Mouse (Mus musculus) myocyte (in vitro differentiated cells): ENCODE measurements at regions not wholly inside any gene's neighbourhood (a gene's known extent, or its start where the extent isn't known, plus 50 kb on each side); places are given as distances from the start of the nearest gene placed in this dataset.

Experiments used
- CEBPB ChIP-seq: IDR thresholded peaks from 2 replicates; pipeline ENCODE4 v1.6.1; 2011; ENCODE audit warnings: mild to moderate bottlenecking, moderate library complexity; ENCODE audit not compliant: poor library complexity, insufficient read depth, severe bottlenecking
- POLR2A ChIP-seq: IDR thresholded peaks from one replicate; pipeline ENCODE4 v1.6.1; 2011; ENCODE audit warnings: low read depth, mild to moderate bottlenecking, control low read depth, moderate library complexity; ENCODE audit not compliant: insufficient read length
- TCF12 ChIP-seq: IDR thresholded peaks from one replicate; pipeline ENCODE4 v1.6.1; 2011; ENCODE audit warnings: mild to moderate bottlenecking, control low read depth; ENCODE audit not compliant: poor library complexity, insufficient read depth, severe bottlenecking

- no peak for TF ChIP-seq POLR2A
- no peak for TF ChIP-seq TCF12
- no peak for TF ChIP-seq CEBPB
Measured at GRCm38 (mm10) chr9:9548657-9549056, 309.8 kb upstream of the Arhgap42 start.
